Mouse (Mus musculus): ENCODE measurements around the gene Nisch. TPM values are rescaled to one million over a fixed set of nuclear protein-coding genes. Genes with fewer than 3 reads are reported as not detected.

The Nisch gene
- polyA plus RNA-seq, 1 experiment, result 233 TPM

- H3K4me1 ChIP-seq (ENCODE audit: control insufficient read depth, insufficient read depth, low read length), result peaks cover 2% of the 10 kb centered on the region
- H3K27ac ChIP-seq (ENCODE audit: control insufficient read depth, insufficient read depth, low read depth, low read length, poor library complexity), result no peak overlapping the region
- TF ChIP-seq POLR2A (IDR thresholded peaks at IDR 0.05; ENCODE audit: borderline replicate concordance, control insufficient read depth, low read depth, low read length) (no peak), CTCF (IDR thresholded peaks at IDR 0.05; ENCODE audit: control insufficient read depth, insufficient read depth, low read length) (no peak)
- no peak overlapping the region for H3K4me3 ChIP-seq (replicated peaks; ENCODE audit: control insufficient read depth, low read depth, low read length)
- WGBS, result 93% methylated on average over 15 of the region's 15 CpGs
These were observed 44.9 kb downstream of the Nisch start for GRCm38 (mm10) chr14:31171821-31172220.

GRCm38 (mm10) chr14:31171386-31171785, 45.4 kb downstream of the Nisch start:
- TF ChIP-seq CTCF (IDR thresholded peaks at IDR 0.05; ENCODE audit: control insufficient read depth, insufficient read depth, low read length) (no peak), POLR2A (IDR thresholded peaks at IDR 0.05; ENCODE audit: borderline replicate concordance, control insufficient read depth, low read depth, low read length) (no peak)
- no peak overlapping the region for H3K4me3 ChIP-seq (replicated peaks; ENCODE audit: control insufficient read depth, low read depth, low read length)
- H3K27ac ChIP-seq (ENCODE audit: control insufficient read depth, insufficient read depth, low read depth, low read length, poor library complexity), result no peak overlapping the region
- WGBS, result 81% methylated on average over 11 of the region's 11 CpGs
- peaks cover 3% of the 10 kb centered on the region for H3K4me1 ChIP-seq (ENCODE audit: control insufficient read depth, insufficient read depth, low read length)

- TF ChIP-seq CTCF (IDR thresholded peaks at IDR 0.05; ENCODE audit: control insufficient read depth, insufficient read depth, low read length), result no peak
- no peak for TF ChIP-seq POLR2A (IDR thresholded peaks at IDR 0.05; ENCODE audit: borderline replicate concordance, control insufficient read depth, low read depth, low read length)
- Histone ChIP-seq H3K4me3 (replicated peaks; ENCODE audit: control insufficient read depth, low read depth, low read length) (no peak overlapping the region), H3K4me1 (ENCODE audit: control insufficient read depth, insufficient read depth, low read length) (peaks cover 5% of the 10 kb centered on the region), H3K27ac (ENCODE audit: control insufficient read depth, insufficient read depth, low read depth, low read length, poor library complexity) (no peak overlapping the region)
- 89% methylated on average over 13 of the region's 13 CpGs for WGBS
These were observed 45.8 kb downstream of the Nisch start for GRCm38 (mm10) chr14:31170963-31171362.

DNA sequence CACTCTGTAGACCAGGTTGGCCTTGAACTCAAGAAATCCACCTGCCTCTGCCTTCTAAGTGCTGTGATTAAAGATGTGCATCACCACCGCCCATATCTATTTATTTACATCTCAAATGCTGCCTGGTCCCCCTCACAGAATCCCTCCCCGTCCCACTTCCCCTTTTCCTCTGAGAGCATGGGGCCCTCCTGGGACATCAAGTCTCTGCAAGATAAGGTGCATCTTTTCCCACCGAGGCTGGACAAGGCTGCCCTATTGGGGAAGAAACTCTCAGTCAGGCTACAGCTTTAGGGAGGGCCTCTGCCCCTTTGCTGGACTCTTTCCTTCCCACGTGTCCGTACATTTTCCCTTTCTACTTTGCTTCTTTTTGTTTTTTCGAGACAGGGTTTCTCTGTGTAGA, 47.2 kb downstream of the Nisch start:
- Histone ChIP-seq H3K4me3 (replicated peaks; ENCODE audit: control insufficient read depth, low read depth, low read length) (no peak overlapping the region), H3K27ac (ENCODE audit: control insufficient read depth, insufficient read depth, low read depth, low read length, poor library complexity) (no peak overlapping the region), H3K4me1 (ENCODE audit: control insufficient read depth, insufficient read depth, low read length) (peaks cover 5% of the 10 kb centered on the region)
- TF ChIP-seq CTCF (IDR thresholded peaks at IDR 0.05; ENCODE audit: control insufficient read depth, insufficient read depth, low read length), result no peak
- TF ChIP-seq POLR2A (IDR thresholded peaks at IDR 0.05; ENCODE audit: borderline replicate concordance, control insufficient read depth, low read depth, low read length), result no peak
- WGBS, result 19% methylated on average over 6 of the region's 6 CpGs

DNA sequence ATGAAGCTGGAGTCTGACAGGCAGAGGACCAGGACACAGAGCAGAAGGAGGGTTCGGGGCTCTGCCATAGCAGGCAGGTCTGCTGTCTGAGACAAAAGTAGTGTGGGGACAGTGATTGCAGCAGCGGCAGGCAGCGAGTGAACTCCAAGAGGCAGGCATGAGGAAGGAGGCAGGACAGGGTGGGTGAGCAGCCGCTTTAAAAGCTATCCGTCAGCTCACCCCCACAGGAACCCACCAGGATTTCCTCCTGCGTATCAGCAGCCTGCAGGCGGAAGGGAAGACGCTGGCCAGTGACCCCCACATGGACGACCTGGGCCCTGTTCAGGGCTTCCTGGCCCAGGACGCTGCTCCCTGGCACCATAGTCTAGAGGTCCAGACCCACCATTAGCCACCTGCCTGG, 48.3 kb downstream of the Nisch start, which contains the start of gene Stab1:
Gene Stab1, minus strand, starts transcription at position 217 of the 400 bp plus-strand sequence.
- peaks cover 5% of the 10 kb centered on the region for H3K4me1 ChIP-seq (ENCODE audit: control insufficient read depth, insufficient read depth, low read length)
- peak within 1 kb of the TSS; percentile 13 for H3K4me3 ChIP-seq (replicated peaks; ENCODE audit: control insufficient read depth, low read depth, low read length)
- WGBS, result 3% methylated on average over 10 of the region's 10 CpGs
- no peak within 1 kb of the TSS; the same call in 1 of the 2 replicates for H3K27ac ChIP-seq (ENCODE audit: control insufficient read depth, insufficient read depth, low read depth, low read length, poor library complexity)
- TF ChIP-seq CTCF (IDR thresholded peaks at IDR 0.05; ENCODE audit: control insufficient read depth, insufficient read depth, low read length) (no peak), POLR2A (IDR thresholded peaks at IDR 0.05; ENCODE audit: borderline replicate concordance, control insufficient read depth, low read depth, low read length) (no peak)

GRCm38 (mm10) chr14:31166827-31167226, 49.9 kb downstream of the Nisch start:
- TF ChIP-seq POLR2A (IDR thresholded peaks at IDR 0.05; ENCODE audit: borderline replicate concordance, control insufficient read depth, low read depth, low read length) (no peak), CTCF (IDR thresholded peaks at IDR 0.05; ENCODE audit: control insufficient read depth, insufficient read depth, low read length) (no peak)
- Histone ChIP-seq H3K4me3 (replicated peaks; ENCODE audit: control insufficient read depth, low read depth, low read length) (peak overlapping the region; percentile 5), H3K27ac (ENCODE audit: control insufficient read depth, insufficient read depth, low read depth, low read length, poor library complexity) (peak overlapping the region; percentile 90), H3K4me1 (ENCODE audit: control insufficient read depth, insufficient read depth, low read length) (peaks cover 5% of the 10 kb centered on the region)
- WGBS, result 38% methylated on average over 9 of the region's 9 CpGs

- Histone ChIP-seq H3K4me1 (ENCODE audit: control insufficient read depth, insufficient read depth, low read length) (peaks cover 5% of the 10 kb centered on the region), H3K27ac (ENCODE audit: control insufficient read depth, insufficient read depth, low read depth, low read length, poor library complexity) (peak overlapping the region; percentile 90), H3K4me3 (replicated peaks; ENCODE audit: control insufficient read depth, low read depth, low read length) (peak overlapping the region; percentile 34)
- TF ChIP-seq POLR2A (IDR thresholded peaks at IDR 0.05; ENCODE audit: borderline replicate concordance, control insufficient read depth, low read depth, low read length) (no peak), CTCF (IDR thresholded peaks at IDR 0.05; ENCODE audit: control insufficient read depth, insufficient read depth, low read length) (no peak)
- 2% methylated on average over 10 of the region's 10 CpGs for WGBS
These were observed 50.6 kb downstream of the Nisch start for GRCm38 (mm10) chr14:31165991-31166630.

DNA sequence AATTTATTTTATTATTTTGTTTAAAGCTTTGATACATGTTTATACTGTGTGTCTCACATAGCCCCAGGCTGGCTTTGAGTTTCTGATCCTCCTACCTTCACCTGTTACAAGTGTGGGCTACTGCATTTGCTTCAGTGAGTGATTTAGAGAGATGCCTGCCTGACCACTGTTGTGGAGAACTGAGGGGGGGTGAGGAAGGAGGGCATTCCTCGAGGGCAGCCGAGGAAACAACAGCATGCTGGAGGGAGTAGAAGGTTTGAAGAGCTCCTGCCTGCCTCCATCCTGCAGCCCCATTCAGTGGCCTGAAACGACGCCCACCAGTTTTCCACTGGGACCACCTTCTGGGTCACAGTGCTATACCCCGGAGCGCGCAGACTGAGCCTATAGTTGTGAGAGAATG, 51.3 kb downstream of the Nisch start:
- WGBS, result 28% methylated on average over 7 of the region's 7 CpGs
- TF ChIP-seq POLR2A (IDR thresholded peaks at IDR 0.05; ENCODE audit: borderline replicate concordance, control insufficient read depth, low read depth, low read length) (no peak), CTCF (IDR thresholded peaks at IDR 0.05; ENCODE audit: control insufficient read depth, insufficient read depth, low read length) (no peak)
- H3K27ac ChIP-seq (ENCODE audit: control insufficient read depth, insufficient read depth, low read depth, low read length, poor library complexity), result peak overlapping the region; percentile 25; the same call in 1 of the 2 replicates
- peaks cover 5% of the 10 kb centered on the region for H3K4me1 ChIP-seq (ENCODE audit: control insufficient read depth, insufficient read depth, low read length)
- no peak overlapping the region for H3K4me3 ChIP-seq (replicated peaks; ENCODE audit: control insufficient read depth, low read depth, low read length)

Measured in bone marrow, adult 2 months (tissue).